19 mouse cellular contexts compared by ENCODE assay signal in genomic region chr9:111145497-111146190, GRCm38 (mm10). TPM values are rescaled to one million over a fixed set of nuclear protein-coding genes. Genes with fewer than 3 reads are reported as not detected.
DNase-seq lines count a peak whose midpoint lies in the region; ATAC-seq and TF ChIP-seq lines count a peak whose summit lies in the region.
"Had no signal": no experiment of that assay in that cellular context is flagged by ENCODE, and none has a peak within 500 bp of the region (broad histone marks: within the 10 kb centered on the region; RNA-seq: fewer than 3 reads in every experiment).

No protein-coding gene starts in this region.

- ATAC-seq in heart, postnatal 0 days (ENCODE audit: insufficient read depth, low read depth): 0 out of 2 replicates have a peak, but pooled peaks have one; percentile 14
- peak; percentile 45 for ATAC-seq in megakaryocyte, adult 5-6 weeks (ENCODE audit: poor library complexity, severe bottlenecking)
- ATAC-seq: intestine, embryonic 16.5 days; midbrain, embryonic 15.5 days had no signal

- no peak overlapping the region for H3K4me3 ChIP-seq in heart, postnatal 0 days (ENCODE audit: low read depth, low read length)
- H3K4me3 ChIP-seq: embryonic facial prominence, embryonic 13.5 days; hindbrain, embryonic 15.5 days; kidney, embryonic 15.5 days; limb, embryonic 15.5 days; midbrain, embryonic 15.5 days had no signal

- no peak overlapping the region for H3K4me2 ChIP-seq in heart, postnatal 0 days (ENCODE audit: low read depth, low read length)
- H3K4me2 ChIP-seq: embryonic facial prominence, embryonic 13.5 days; hindbrain, embryonic 15.5 days; kidney, embryonic 15.5 days; limb, embryonic 15.5 days; midbrain, embryonic 15.5 days had no signal

- peak overlapping the region; percentile 82 for H3K27ac ChIP-seq in heart, postnatal 0 days (ENCODE audit: low read depth)
- H3K27ac ChIP-seq: embryonic facial prominence, embryonic 13.5 days; hindbrain, embryonic 15.5 days; kidney, embryonic 15.5 days; limb, embryonic 15.5 days; midbrain, embryonic 15.5 days had no signal

- intact Hi-C loops in heart, postnatal 10 days (cut with DNase I): no loop called here

- peaks cover 56% of the 10 kb centered on the region for H3K4me1 ChIP-seq in heart, postnatal 0 days (ENCODE audit: control insufficient read depth, insufficient read depth)
- H3K4me1 ChIP-seq: hindbrain, embryonic 15.5 days; midbrain, embryonic 15.5 days had no signal

- H3K9me3 ChIP-seq in heart, postnatal 0 days (replicated peaks; ENCODE audit: control insufficient read depth, low read length): no peaks in the 10 kb centered on the region
- H3K9me3 ChIP-seq: embryonic facial prominence, embryonic 13.5 days; G1E; hindbrain, embryonic 15.5 days; kidney, embryonic 15.5 days; limb, embryonic 15.5 days; midbrain, embryonic 15.5 days had no signal

- no peaks in the 10 kb centered on the region for H3K27me3 ChIP-seq in heart, postnatal 0 days (ENCODE audit: control insufficient read depth, insufficient read depth, low read length)
- H3K27me3 ChIP-seq: embryonic facial prominence, embryonic 13.5 days; hindbrain, embryonic 15.5 days; kidney, embryonic 15.5 days; limb, embryonic 15.5 days; midbrain, embryonic 15.5 days had no signal

- no peak overlapping the region for H3K9ac ChIP-seq in heart, postnatal 0 days (replicated peaks; ENCODE audit: low read depth, low read length)
- H3K9ac ChIP-seq: embryonic facial prominence, embryonic 13.5 days; hindbrain, embryonic 15.5 days; kidney, embryonic 15.5 days; limb, embryonic 15.5 days; midbrain, embryonic 15.5 days had no signal

- DNase-seq in heart, postnatal 0 days (ENCODE audit: low spot score): peak; percentile 30
- no peak for DNase-seq in heart, postnatal 10 days
- DNase-seq in A20 (ENCODE audit: low read depth, low spot score): peak; percentile 21
- peak; percentile 77 for DNase-seq in MEL-GATA-1-ER (ENCODE audit: extremely low read depth, low read depth)
- DNase-seq in adrenal gland, adult 2 months: no peak
- no peak for DNase-seq in spleen, postnatal 36 days (ENCODE audit: low spot score in 2 of 2)
- DNase-seq: adrenal gland, adult 8-10 months; cerebellum, adult 18-20 months; gastrocnemius, postnatal 10 days; layer of hippocampus, postnatal 36 days; thymus, adult 2 months had no signal

- H3K36me3 ChIP-seq in heart, postnatal 0 days (replicated peaks; ENCODE audit: control insufficient read depth, insufficient read depth, low read length): peaks cover 24% of the 10 kb centered on the region
- H3K36me3 ChIP-seq: hindbrain, embryonic 15.5 days; kidney, embryonic 15.5 days; midbrain, embryonic 15.5 days had no signal

- 63% methylated on average over 3 of the region's 3 CpGs for WGBS in heart, postnatal 0 days

- peak; percentile 37; the same call in 1 of the 2 replicates for TF ChIP-seq EP300 in heart, postnatal 0 days (IDR thresholded peaks at IDR 0.05; ENCODE audit: low read depth)

- no peak for TF ChIP-seq CTCF in heart, postnatal 0 days (IDR thresholded peaks at IDR 0.05; ENCODE audit: low read depth)

RNA-seq across cellular contexts. Expression of gene Lrrfip2, which starts 28.3 kb away (rescaled TPM):
- total RNA-seq in heart, postnatal 0 days (2014; rRNA removed; ENCODE audit: low replicate concordance): 82.4 and 86.6 TPM in 2 replicates
- polyA plus RNA-seq in heart, postnatal 0 days (2015; fragmentation: Nextera tagmentation; extraction: Ambion mirVana): 62.6 and 73.9 TPM in 2 replicates
- 100 to 1,000 TPM; 105 to 108 TPM for total RNA-seq in heart, postnatal 10 days (2021)
- 77.9 and 85.2 TPM in 2 replicates for total RNA-seq in megakaryocyte, adult 5-6 weeks (2015)
- total RNA-seq in megakaryocyte, adult 5-6 weeks (2017): 137 and 138 TPM in 2 replicates
- total RNA-seq in adrenal gland, adult 2 months (2021): 10 to 100 TPM; 51.4 to 60.7 TPM
- polyA plus RNA-seq in adrenal gland, adult 2 months (2012; rRNA removed): 10.7 and 11.6 TPM in 2 replicates

Comparison
In these comparisons a context has a peak if more than half of its experiments do, and no peak if none do; other contexts are left out.
1. DNase-seq: peak in heart, postnatal 0 days (single experiment), A20 (single experiment) and MEL-GATA-1-ER (single experiment); none in heart, postnatal 10 days (0 of 2), adrenal gland, adult 2 months (single experiment) and spleen, postnatal 36 days (0 of 2).